Mouse (Mus musculus) forebrain, embryonic 15.5 days (tissue): Measurements from ENCODE around the gene Ntn1. TPM values are rescaled to one million over a fixed set of nuclear protein-coding genes. Genes with fewer than 3 reads are reported as not detected.

Source experiments
- ATAC-seq: fragments of 200-750 bp; cut with Nextera tagmentation; replicated peaks from 2 replicates; pipeline ENCODE4 v1.8.0; 2017; ENCODE audit warnings: mild to moderate bottlenecking, moderate TSS enrichment, moderate library complexity
- H3K27ac ChIP-seq: fragments of 300-500 bp; sonication (generic); replicated peaks from 2 replicates; pipeline ENCODE4 v1.5.1; 2015; ENCODE audit warnings: mild to moderate bottlenecking, inconsistent platforms
- H3K27me3 ChIP-seq: fragments of 300-500 bp; sonication (generic); 2 replicates; pipeline ENCODE4 v1.6.1; 2015; ENCODE audit warnings: inconsistent platforms
- H3K36me3 ChIP-seq: fragments of 300-500 bp; sonication (generic); 2 replicates; pipeline ENCODE4 v1.6.1; 2015; ENCODE audit warnings: mild to moderate bottlenecking, inconsistent platforms
- H3K4me1 ChIP-seq: fragments of 300-500 bp; sonication (generic); 2 replicates; pipeline ENCODE4 v1.6.1; 2015; ENCODE audit warnings: inconsistent platforms
- H3K4me2 ChIP-seq: fragments of 300-500 bp; sonication (generic); replicated peaks from 2 replicates; pipeline ENCODE4 v1.6.1; 2015; ENCODE audit warnings: mild to moderate bottlenecking, inconsistent platforms
- H3K4me3 ChIP-seq: fragments of 300-500 bp; sonication (generic); 2 replicates; pipeline ENCODE4 v1.5.1; 2015; ENCODE audit warnings: mild to moderate bottlenecking, inconsistent platforms
- H3K9ac ChIP-seq: fragments of 300-500 bp; sonication (generic); replicated peaks from 2 replicates; pipeline ENCODE4 v1.6.1; 2015; ENCODE audit warnings: mild to moderate bottlenecking, inconsistent platforms
- H3K9me3 ChIP-seq: fragments of 300-500 bp; sonication (generic); 2 replicates; pipeline ENCODE4 v1.6.1; 2016; ENCODE audit warnings: inconsistent platforms
- WGBS: fragments of 180-500 bp; shearing (Covaris S2); methylation state at CpG from one replicate; pipeline ENCODE4 v1.1.7; 2015; ENCODE audit warnings: mixed read lengths; 5-methylcytosine and 5-hydroxymethylcytosine counted together
- polyA plus RNA-seq: library from polyadenylated mRNA; unstranded; fragments of >200 nt; fragmentation: Nextera tagmentation; extraction: Ambion mirVana; gene quantifications from 2 replicates; pipeline ENCODE4 v1.2.1, GENCODE M21; 2015

Ntn1 gene
- polyA plus RNA-seq, 1 experiment from 2014 or later = 8.1 TPM

DNA sequence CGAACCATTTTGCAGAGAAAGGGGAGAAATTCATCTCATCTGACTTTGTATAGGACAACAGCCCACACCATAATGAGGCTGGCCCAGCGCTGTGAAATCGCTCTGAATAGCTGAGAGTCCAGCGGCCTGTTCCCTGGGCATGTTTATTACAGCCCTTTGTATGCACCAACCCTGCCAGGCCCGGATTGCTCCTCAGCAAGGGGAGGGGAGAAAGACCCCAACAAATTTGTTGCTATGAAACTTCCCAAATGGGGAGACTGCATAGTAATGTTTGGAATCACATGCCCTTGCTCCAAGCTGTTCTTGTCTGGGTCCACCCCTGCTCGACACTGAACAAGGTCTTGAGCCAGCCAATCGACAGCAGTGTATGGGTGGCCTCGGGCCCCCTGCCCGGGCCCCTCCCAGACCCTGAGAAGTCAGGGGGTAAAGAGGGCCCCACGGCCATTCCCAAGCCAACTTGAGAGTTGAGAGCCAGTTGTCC, 126.3 kb downstream of the Ntn1 start:
- H3K27ac ChIP-seq = no peak overlapping the region
- no peaks in the 10 kb centered on the region for H3K27me3 ChIP-seq
- H3K4me1 ChIP-seq = peaks cover 15% of the 10 kb centered on the region
- no peaks in the 10 kb centered on the region for H3K36me3 ChIP-seq
- ATAC-seq = peak; percentile 63; the same call in 1 of the 2 replicates
- H3K4me3 ChIP-seq = no peak overlapping the region
- H3K4me2 ChIP-seq = no peak overlapping the region
- H3K9me3 ChIP-seq = no peaks in the 10 kb centered on the region
- WGBS = 12% methylated on average over 10 of the region's 10 CpGs
- H3K9ac ChIP-seq = no peak overlapping the region

DNA sequence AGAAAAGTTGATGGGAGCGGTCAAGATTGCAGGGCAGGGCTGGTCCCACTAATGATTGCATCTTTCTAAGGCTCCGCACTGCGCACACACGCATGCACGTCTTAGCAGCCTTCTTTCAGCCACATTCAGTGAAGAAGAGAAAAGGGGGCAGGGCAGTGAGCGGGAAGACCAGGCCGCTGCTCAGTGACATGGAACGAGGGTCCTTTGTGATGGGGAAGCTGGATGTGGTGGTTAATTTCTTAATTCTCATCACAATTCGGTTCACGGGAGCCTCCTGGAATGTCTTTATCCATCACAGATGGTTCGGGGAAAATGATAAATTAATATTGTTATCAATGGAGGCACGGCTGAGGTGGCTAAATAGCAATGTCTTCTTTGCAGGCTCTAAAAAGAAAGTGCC, 126.8 kb downstream of the Ntn1 start:
- no peaks in the 10 kb centered on the region for H3K9me3 ChIP-seq
- no peak overlapping the region for H3K9ac ChIP-seq
- H3K36me3 ChIP-seq = no peaks in the 10 kb centered on the region
- H3K4me2 ChIP-seq = no peak overlapping the region
- H3K27ac ChIP-seq = no peak overlapping the region
- H3K27me3 ChIP-seq = no peaks in the 10 kb centered on the region
- WGBS = 13% methylated on average over 12 of the region's 12 CpGs
- peaks cover 15% of the 10 kb centered on the region for H3K4me1 ChIP-seq
- ATAC-seq = no peak
- no peak overlapping the region for H3K4me3 ChIP-seq

DNA sequence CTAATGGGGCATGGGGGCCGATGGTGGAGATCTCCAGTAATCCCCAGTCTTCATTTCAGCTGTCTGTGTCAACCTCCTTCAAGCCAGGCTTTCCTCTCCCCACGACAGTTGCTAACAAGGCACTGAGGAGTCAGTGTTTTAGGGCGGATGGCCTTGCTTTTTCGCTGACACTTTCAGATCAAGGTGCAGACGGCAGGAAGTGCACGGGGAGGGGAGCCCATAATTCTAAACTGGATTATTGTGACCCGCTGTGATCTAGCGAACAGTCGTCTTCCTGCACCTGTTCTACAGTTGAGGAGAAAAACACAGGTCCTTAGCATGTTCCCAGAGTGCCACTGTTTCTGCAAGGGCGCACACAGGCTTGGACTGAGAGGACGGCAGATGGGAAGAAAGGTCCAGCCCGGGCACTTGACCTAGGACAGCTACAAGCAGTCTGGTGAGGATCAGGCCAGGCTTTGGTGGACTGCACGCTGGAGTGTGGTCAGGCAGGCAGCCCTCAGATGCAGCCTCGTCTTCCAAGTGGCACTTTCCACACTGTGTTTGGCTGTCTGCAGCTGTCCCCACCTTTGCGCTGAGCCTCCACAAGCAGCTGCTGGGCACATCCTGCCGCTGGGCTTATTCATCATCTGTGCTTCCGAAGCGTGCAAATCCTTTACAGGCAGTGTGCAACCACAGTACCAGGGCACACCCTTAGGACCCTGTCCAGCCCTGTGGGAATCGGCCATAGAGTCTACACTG, 129.7 kb downstream of the Ntn1 start:
- H3K4me1 ChIP-seq = peaks cover 15% of the 10 kb centered on the region
- H3K36me3 ChIP-seq = no peaks in the 10 kb centered on the region
- H3K4me2 ChIP-seq = no peak overlapping the region
- ATAC-seq = no peak
- H3K27ac ChIP-seq = no peak overlapping the region
- no peak overlapping the region for H3K4me3 ChIP-seq
- no peaks in the 10 kb centered on the region for H3K9me3 ChIP-seq
- H3K9ac ChIP-seq = no peak overlapping the region
- no peaks in the 10 kb centered on the region for H3K27me3 ChIP-seq
- WGBS = 80% methylated on average over 19 of the region's 19 CpGs

DNA sequence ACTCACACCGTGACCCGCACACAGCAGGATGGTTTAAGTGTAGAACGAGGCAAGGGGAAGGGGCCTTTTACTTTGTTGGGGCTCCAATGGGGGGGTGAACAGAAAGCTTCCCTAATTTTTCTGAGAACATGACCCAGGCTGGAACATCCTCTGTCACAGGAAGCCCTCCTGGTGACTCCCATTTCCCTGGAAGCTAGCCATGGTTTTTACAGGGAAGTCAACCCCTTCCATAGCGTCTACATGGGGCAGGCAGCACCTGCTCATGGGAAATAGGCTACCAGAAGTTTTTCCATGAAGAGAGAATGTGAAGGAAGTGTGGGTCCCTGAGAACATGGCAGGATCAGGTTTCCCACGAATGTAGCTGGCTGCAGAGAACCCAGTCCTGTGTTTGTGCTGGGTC, 136.3 kb downstream of the Ntn1 start:
- no peak overlapping the region for H3K4me2 ChIP-seq
- H3K9me3 ChIP-seq = no peaks in the 10 kb centered on the region
- H3K4me1 ChIP-seq = no peaks in the 10 kb centered on the region
- no peak overlapping the region for H3K4me3 ChIP-seq
- H3K27me3 ChIP-seq = no peaks in the 10 kb centered on the region
- ATAC-seq = no peak
- WGBS = 88% methylated on average over 5 of the region's 5 CpGs
- H3K36me3 ChIP-seq = no peaks in the 10 kb centered on the region
- no peak overlapping the region for H3K9ac ChIP-seq
- H3K27ac ChIP-seq = no peak overlapping the region

DNA sequence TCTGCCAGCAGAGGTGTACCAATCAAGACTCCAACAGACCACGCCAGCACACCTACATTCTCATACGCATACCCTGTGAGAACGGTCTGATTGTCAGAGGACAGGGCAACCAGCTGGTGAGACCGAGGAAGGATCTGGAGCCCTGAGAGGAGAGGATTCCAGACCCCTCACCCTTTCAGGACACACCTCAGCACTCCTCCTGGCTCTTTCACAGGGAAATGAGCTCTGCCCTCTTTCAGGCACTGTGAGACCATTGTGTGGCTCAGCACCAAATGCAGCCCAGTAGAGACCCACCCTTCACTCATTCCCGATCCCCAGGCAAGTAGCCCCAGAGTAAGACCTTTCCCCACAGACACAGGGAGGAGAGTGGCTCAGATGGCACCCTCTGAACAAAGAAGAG, 137.5 kb downstream of the Ntn1 start:
- WGBS = 91% methylated on average over 5 of the region's 5 CpGs
- Histone ChIP-seq H3K4me2 (no peak overlapping the region), H3K4me3 (no peak overlapping the region), H3K27ac (no peak overlapping the region), H3K9ac (no peak overlapping the region), H3K9me3 (no peaks in the 10 kb centered on the region), H3K36me3 (no peaks in the 10 kb centered on the region), H3K4me1 (no peaks in the 10 kb centered on the region), H3K27me3 (no peaks in the 10 kb centered on the region)
- no peak for ATAC-seq

DNA sequence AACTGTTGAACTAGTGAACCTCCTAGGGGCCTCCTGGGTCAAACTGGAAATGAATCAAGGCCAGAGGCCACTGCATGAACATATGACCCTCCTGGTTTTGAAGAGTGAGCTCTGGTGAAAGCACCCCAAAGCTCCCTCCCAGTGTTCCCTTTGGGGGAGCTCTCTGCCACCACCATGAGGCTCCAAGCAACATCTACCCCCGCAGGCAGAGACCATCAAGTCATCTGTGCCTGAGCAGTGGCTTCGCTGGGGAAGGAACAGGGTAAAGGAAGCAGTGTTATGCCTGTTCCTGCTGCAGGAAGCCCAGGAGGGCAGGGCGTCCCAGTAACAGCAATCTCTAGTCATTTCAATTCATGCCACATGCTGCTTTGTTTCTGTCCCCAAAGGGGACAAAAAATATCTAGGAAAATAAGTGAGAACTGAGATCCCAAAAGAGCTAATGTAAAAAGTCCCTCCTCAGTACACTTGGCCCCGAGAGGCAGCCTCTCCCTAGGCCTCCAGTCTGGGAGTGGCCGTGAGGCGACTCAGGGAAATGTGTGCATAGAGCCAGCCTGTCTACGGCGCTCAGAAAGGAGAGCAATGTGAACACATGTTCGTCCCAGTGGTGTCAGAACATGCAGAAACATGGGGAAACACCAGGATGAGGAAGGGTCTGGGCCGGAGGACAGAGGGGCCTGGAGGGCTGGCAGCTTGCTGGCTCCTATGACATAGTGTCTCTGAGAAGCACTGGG, 139.3 kb downstream of the Ntn1 start:
- WGBS = 77% methylated on average over 10 of the region's 10 CpGs
- no peak for ATAC-seq
- Histone ChIP-seq H3K9me3 (no peaks in the 10 kb centered on the region), H3K9ac (no peak overlapping the region), H3K27me3 (no peaks in the 10 kb centered on the region), H3K36me3 (no peaks in the 10 kb centered on the region), H3K4me3 (no peak overlapping the region), H3K4me1 (no peaks in the 10 kb centered on the region), H3K27ac (no peak overlapping the region), H3K4me2 (no peak overlapping the region)

DNA sequence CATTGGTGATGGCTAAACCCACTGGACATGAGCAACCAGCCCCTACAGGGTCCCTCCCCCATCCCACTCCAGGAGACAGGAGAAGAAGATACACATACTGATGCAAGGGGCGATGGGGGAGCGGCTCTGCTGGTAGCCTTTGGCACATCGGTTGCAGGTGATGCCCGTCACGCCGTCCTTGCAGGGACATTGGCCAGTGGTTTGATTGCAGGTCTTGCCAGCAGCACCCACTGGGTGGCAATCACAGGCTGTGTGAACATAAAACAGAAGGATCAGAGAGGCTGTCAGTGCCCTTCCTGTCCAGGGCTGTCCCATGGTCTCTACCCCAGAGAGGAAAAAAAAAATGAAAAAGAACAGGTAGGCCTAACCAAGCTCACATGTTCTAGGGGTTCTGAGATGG, 140.2 kb downstream of the Ntn1 start:
- Histone ChIP-seq H3K36me3 (no peaks in the 10 kb centered on the region), H3K4me1 (no peaks in the 10 kb centered on the region), H3K4me2 (no peak overlapping the region), H3K4me3 (no peak overlapping the region), H3K27me3 (no peaks in the 10 kb centered on the region), H3K27ac (no peak overlapping the region), H3K9me3 (no peaks in the 10 kb centered on the region), H3K9ac (no peak overlapping the region)
- 96% methylated on average over 6 of the region's 6 CpGs for WGBS
- no peak for ATAC-seq

DNA sequence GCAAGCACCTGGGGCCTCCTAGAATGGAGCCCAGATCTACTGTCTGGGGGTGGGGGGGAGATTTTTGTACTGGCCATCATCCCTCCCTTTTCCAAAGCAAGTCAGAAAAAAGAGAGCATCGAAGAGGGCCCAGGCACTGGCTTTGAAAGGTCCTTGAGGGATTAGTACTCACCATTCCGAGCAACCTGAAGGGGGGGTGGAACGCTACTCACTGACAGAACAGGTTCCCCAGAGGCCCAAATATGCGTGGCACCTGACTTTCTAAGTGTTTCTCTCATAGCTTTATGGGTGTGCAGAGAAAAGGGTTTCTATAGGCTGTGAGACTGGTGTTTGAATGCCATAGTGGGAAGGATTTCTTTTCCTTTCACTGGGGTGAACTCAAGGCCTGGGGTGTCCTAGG, 142.1 kb downstream of the Ntn1 start:
- no peak overlapping the region for H3K9ac ChIP-seq
- no peak for ATAC-seq
- no peaks in the 10 kb centered on the region for H3K9me3 ChIP-seq
- H3K36me3 ChIP-seq = no peaks in the 10 kb centered on the region
- H3K27me3 ChIP-seq = no peaks in the 10 kb centered on the region
- H3K27ac ChIP-seq = no peak overlapping the region
- H3K4me3 ChIP-seq = no peak overlapping the region
- no peak overlapping the region for H3K4me2 ChIP-seq
- 77% methylated on average over 4 of the region's 4 CpGs for WGBS
- no peaks in the 10 kb centered on the region for H3K4me1 ChIP-seq

DNA sequence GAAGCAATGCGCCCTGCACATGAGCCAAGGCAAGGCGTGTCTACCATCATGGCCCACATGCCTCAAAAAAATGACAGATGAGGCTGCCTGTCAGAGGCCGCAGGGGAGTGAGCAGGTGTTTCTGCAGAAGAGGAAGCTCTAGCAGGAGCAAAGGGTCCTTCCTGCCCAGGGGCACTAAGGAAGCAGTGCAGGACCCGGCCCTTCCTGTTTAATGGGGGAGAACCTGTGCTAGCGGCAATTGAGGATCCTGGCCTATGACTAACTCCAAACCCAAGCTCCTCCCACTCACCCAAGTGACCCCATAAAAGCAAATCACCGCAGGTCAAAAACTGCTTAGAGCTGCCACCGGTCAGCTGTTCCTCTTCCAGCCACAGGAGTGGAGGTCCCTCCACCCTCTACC, 147.1 kb downstream of the Ntn1 start:
- WGBS = 96% methylated on average over 7 of the region's 7 CpGs
- no peak overlapping the region for H3K9ac ChIP-seq
- no peak overlapping the region for H3K27ac ChIP-seq
- H3K4me2 ChIP-seq = no peak overlapping the region
- H3K4me3 ChIP-seq = no peak overlapping the region
- H3K4me1 ChIP-seq = no peaks in the 10 kb centered on the region
- no peaks in the 10 kb centered on the region for H3K9me3 ChIP-seq
- H3K36me3 ChIP-seq = no peaks in the 10 kb centered on the region
- no peaks in the 10 kb centered on the region for H3K27me3 ChIP-seq
- no peak for ATAC-seq

DNA sequence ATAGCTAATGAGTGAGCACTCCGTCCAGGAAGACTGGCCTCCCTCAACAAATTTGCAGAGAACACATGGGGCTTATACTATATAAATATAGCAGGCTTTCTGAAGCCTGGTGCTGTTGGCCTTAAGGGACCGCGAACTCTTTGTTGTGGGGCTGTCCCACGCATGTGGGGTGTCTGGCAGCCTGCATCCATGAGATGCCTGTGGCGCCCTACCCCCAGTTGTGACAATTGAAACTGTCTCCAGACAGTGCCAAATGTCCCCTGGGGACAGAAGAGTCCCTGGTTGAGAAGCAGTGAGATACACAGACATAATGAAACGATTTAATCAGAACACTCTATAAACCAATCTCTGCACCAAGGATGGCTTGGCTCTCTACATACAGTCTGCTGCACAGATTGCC, 150.5 kb downstream of the Ntn1 start:
- WGBS = 72% methylated on average over 6 of the region's 6 CpGs
- H3K9ac ChIP-seq = no peak overlapping the region
- H3K4me1 ChIP-seq = no peaks in the 10 kb centered on the region
- H3K9me3 ChIP-seq = no peaks in the 10 kb centered on the region
- H3K4me2 ChIP-seq = no peak overlapping the region
- H3K4me3 ChIP-seq = no peak overlapping the region
- H3K27me3 ChIP-seq = no peaks in the 10 kb centered on the region
- no peak for ATAC-seq
- H3K36me3 ChIP-seq = no peaks in the 10 kb centered on the region
- H3K27ac ChIP-seq = no peak overlapping the region

DNA sequence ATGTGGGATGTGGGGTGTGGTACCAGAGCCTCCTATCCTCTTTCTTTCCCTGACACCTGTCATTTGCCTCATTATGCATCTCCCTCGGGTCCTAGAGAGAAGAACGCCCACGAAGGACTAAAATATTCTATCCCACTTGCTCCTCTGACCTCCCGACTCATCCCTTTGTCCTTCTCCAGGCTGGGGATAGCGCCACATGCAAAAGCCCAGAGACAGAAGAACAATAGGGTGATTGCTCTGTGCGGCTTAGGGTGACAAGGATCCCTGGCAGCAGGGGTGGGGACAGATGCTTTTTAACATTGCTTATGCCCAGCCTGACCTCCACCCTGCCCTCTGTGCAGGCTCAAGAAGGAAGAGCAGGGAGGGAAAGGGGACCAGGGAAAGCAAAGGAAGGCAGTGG, 152.7 kb downstream of the Ntn1 start:
- Histone ChIP-seq H3K4me1 (peaks cover 12% of the 10 kb centered on the region), H3K4me2 (no peak overlapping the region), H3K27ac (no peak overlapping the region), H3K9ac (no peak overlapping the region), H3K36me3 (no peaks in the 10 kb centered on the region), H3K9me3 (no peaks in the 10 kb centered on the region), H3K27me3 (no peaks in the 10 kb centered on the region), H3K4me3 (no peak overlapping the region)
- ATAC-seq = no peak
- 23% methylated on average over 6 of the region's 6 CpGs for WGBS

DNA sequence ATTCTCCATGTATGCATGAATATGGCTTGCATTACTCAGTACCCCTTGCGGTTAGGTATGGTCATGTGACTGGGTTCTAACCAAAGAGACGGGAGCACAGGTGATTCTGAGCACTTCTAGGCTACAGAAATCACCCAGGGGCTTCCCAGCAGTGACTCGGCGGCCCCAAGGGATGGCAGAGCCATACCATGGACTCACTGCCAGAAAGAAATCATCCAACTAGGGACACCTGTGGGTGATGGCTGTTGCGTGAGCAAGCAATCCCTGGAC, 155.7 kb downstream of the Ntn1 start:
- Histone ChIP-seq H3K4me2 (no peak overlapping the region), H3K4me3 (no peak overlapping the region), H3K4me1 (peaks cover 12% of the 10 kb centered on the region), H3K9me3 (no peaks in the 10 kb centered on the region), H3K9ac (no peak overlapping the region), H3K36me3 (no peaks in the 10 kb centered on the region), H3K27me3 (no peaks in the 10 kb centered on the region), H3K27ac (no peak overlapping the region)
- no peak for ATAC-seq
- WGBS = 90% methylated on average over 5 of the region's 5 CpGs
